Mouse (Mus musculus): ENCODE measurements at regions not wholly inside any gene's neighbourhood (a gene's known extent, or its start where the extent isn't known, plus 50 kb on each side); places are given as distances from the start of the nearest gene placed in this dataset.

DNA sequence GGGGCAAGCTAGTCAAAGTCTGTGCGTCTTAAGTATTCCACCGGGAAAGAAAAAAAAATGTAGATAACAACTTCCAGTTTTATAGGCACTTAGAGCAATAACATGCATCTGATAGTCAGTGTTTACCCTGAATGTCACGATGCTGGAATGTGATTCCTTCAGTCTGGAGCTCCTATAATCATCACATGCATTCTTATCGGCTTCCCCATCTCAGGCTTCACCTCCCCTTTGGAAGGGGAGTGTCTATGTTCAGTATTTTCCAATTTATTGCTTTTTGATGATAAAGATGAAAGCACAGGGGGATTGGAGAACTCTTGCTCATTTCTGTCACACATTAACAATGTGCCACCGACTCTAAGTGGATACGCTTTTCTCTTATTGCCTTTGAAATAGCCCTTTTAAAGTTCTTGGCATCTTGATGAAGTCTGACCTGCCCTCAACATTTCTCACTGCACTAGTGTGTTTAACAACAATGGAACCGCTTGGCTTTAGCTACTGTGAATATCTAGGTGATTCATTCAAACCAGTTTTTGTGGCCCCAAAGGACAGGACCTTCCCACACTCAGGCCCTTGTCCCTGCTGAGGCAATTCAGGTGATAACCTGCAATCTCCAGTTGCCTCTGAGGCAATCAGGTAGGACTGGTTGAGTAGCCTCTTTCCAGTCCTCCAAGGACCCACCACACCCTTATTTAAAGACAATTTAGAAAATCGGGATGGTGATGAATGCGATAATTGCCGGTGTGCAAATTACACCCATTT is 101.5 kb upstream of the Btg1 start:
- DNase-seq = no peak

DNA sequence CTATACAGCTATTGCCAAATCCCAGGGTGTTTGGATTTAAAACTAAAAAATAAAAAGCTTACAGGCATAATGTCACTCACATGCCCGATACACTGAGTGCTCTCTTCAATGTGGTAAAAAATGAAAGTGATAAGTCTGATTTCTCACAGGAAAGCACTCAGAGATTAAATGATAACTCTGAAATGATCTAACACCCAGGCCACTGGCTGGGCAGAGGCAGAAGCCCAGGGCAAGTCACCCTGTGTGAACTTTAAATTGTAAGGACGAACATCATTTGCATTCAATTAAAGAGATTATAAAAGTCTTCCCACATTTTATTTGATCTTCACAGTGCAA is 100.9 kb upstream of the Btg1 start:
- DNase-seq = no peak

- no peak for DNase-seq
Measured at GRCm38 (mm10) chr10:96519411-96519810, 97.4 kb upstream of the Btg1 start.

DNA sequence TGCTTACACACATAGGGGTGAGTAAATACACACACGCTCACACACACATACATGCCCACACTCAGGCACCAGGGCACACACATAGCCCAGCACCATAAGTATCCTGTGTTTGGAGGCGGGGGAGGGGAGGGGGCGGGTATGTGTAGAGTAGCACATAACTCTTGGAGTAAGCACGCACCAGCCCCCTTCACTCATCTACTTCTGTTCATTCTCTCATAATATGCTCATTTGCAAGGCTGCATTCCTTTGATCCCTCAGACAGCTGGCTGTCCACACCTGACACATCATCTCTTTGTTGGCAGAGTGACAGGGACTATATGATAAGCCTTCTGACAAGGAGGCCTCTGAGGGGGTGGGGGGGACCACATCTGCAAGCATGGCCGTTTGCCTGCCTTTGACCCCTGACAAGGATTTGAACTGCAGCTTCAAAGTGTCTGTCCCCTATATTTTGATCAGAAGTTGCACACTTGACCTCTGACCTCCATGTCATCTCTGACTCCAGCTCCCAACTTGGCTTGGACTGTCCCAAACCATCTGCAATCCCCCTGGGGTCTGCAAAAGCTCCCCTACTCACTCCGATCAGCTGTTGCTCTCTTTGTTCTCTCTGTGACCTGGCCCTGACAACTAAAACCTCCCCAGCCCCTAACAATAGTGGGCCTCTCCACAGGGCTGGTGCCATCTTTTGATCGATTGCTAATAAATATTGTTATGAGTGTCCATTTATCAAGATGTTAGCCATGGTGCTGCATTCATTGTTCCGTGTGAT is 95.6 kb upstream of the Btg1 start:
- DNase-seq = no peak

GRCm38 (mm10) chr10:96523967-96524801 is 92.6 kb upstream of the Btg1 start:
- no peak for DNase-seq

DNA sequence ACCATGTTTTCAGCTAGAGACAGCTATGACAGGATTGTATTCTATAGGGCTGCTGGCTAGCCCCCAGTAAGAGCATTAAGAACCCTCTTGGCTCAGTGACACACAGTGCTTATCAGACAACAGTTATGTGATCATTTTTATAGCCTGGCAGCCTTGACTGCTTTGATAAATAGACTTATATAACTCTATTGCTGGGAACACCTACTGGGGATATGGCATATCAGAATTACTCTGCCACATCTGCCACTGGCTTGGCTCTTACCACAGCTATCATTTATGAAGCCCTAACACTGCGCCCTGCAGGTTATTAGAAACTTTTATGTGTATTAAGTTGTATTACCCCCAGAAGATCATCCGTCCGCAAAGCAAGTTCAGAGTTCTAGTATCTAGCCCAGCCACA is 88.9 kb upstream of the Btg1 start:
- DNase-seq = no peak

DNA sequence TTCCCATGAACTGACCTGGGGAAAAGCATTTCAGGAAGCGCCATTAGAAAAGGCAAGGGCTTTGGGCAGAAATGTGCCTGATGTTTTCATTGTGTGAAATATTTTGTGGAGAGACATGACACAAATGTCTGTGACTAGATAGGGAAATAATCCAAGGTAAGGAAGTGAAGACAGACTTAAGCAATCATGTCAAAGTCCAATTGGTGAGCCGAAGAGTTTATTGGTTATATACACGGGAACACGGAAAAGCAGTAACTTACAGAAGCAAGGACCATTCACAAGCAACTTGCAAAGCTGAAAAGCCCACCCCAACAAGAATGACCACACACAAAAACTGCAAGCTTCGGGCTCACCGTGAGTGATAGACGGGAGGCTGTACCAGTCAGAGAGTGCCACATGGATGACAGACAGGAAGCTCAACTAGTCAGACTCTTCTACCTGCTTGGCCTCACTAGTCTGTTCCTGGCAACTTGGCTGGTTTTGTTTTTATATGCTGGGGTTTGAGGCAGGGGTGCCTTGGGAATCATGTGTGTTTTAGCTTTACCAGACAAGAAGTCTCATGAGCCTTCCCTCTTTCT is 82.2 kb upstream of the Btg1 start:
- no peak for DNase-seq

GRCm38 (mm10) chr10:96535461-96535860 is 81.3 kb upstream of the Btg1 start:
- DNase-seq = no peak

DNA sequence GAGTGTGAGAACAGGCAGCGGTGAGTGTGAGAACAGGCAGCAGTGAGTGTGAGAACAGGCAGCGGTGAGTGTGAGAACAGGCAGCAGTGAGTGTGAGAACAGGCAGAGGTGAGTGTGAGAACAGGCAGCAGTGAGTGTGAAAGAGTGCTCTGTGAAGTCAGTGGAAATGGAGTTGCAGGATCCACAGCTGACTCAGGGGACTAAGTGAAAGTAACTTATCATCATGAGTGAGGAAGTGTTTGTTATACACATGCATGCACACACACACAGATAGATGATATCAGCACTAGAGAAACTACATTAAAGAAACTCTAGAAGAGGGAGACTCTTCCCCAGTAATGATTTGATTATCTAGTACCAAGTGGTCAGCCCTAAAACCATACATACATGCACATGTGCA is 76.0 kb upstream of the Btg1 start:
- no peak for DNase-seq

DNA sequence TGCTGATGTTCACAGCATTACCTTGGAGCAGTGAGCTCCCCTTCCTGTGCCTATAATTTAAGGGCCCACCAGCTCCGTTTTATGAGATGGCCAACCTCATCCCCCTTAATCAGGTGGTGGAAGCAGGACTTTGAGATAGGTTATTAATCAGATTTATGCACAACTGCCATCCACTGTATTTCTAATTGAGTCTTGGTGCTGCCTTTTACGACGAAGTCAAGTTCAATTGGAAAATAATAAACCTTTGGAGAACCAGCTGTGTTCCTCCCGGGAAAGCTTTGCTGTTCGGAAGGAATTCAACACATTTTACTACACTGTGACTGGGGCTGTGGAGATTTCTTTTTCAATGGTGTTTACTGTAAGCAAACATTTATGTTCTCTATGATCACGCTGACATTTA is 71.5 kb upstream of the Btg1 start:
- no peak for DNase-seq

GRCm38 (mm10) chr10:96545761-96546388 is 70.9 kb upstream of the Btg1 start:
- no peak for DNase-seq

- no peak for DNase-seq
Measured at GRCm38 (mm10) chr10:96549651-96550050, 67.2 kb upstream of the Btg1 start.

GRCm38 (mm10) chr10:96550266-96550665 is 66.5 kb upstream of the Btg1 start:
- no peak for DNase-seq

- no peak for DNase-seq
Measured at GRCm38 (mm10) chr10:96557336-96557735, 59.5 kb upstream of the Btg1 start.

DNA sequence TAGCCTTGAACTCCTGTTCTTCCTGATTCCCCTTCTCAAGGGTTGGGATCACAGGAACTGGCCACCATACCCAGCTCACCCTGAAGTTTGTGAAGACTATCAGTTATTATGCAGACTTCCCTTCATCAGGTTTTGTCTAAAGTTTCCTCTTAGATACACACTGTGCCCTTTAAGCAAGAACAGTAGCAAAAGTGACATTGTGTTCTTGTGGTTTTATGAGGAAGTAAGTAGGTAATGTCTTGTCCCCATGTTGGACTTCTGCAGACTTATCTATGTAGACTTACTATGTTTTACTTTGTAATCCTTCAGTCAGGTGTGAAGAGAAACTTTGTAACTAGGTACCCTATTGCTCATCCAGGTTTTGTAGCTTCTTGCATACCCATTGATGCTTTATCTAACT is 51.5 kb upstream of the Btg1 start:
- DNase-seq = no peak

Measured in kidney, adult 11 months (tissue).